Mouse (Mus musculus) cerebellum, postnatal 36 days (tissue): ENCODE results near the gene Slc2a1.
A peak's percentile ranks its signal among the peaks of the same experiment; 100 is the strongest.

Experiments used
- DNase-seq, 2 experiments: peaks; one replicate each; pipeline ENCODE4 v3.0.0; 2021 to 2022; ENCODE audit warnings: mixed read lengths in 2 of 2

Gene Slc2a1

GRCm38 (mm10) chr4:119131189-119131910 lies 22.8 kb downstream of the Slc2a1 start:
- DNase-seq = no peak

- DNase-seq = no peak
Observed at GRCm38 (mm10) chr4:119133306-119133705, 24.8 kb downstream of the Slc2a1 start.

GRCm38 (mm10) chr4:119133860-119134259 lies 25.3 kb downstream of the Slc2a1 start:
- no peak for DNase-seq

DNA sequence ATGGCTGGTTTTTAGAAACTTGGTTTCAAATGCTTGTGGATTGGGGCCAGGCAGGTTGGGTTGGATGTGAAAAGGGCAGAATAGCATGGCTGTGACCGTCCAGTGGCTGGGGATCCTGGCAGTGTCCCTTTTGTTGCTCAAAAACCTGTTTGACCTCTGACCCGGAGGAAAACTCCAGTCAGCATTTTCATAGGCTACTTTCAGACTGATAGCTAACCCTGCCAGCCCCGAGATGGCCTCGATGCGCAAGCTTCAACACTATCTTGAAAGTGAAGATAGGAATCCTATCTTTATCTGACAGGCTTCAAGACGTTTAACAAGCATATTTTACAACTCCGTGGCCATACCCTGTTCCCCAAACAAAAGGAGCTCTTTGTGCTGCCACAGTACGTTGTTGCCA lies 28.8 kb downstream of the Slc2a1 start:
- no peak for DNase-seq

GRCm38 (mm10) chr4:119138171-119138570 lies 29.7 kb downstream of the Slc2a1 start:
- peak; percentile 80 to 86 for DNase-seq

DNA sequence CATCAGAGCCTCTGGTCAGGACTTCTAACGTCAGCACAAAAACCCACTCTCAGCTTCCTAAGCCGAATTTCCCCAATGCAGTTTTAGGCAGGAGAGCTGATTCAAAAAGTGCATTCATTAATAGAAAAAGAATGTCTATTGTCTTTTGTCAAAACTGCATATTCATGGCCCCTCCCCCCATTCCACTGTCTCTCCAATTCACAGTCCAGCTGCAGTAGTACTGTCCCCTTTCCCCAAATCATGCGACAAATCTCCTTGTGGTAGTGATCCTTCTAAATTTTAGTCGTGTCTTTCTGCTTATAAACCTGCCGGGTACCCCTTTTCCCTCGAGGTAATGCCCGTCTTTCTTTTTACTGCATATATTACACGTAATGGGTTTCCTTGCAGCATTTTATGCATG lies 30.3 kb downstream of the Slc2a1 start:
- DNase-seq = no peak

- peak in 1 of 2 experiments; percentile 27 for DNase-seq
Observed at GRCm38 (mm10) chr4:119140126-119140525, 31.6 kb downstream of the Slc2a1 start.

DNA sequence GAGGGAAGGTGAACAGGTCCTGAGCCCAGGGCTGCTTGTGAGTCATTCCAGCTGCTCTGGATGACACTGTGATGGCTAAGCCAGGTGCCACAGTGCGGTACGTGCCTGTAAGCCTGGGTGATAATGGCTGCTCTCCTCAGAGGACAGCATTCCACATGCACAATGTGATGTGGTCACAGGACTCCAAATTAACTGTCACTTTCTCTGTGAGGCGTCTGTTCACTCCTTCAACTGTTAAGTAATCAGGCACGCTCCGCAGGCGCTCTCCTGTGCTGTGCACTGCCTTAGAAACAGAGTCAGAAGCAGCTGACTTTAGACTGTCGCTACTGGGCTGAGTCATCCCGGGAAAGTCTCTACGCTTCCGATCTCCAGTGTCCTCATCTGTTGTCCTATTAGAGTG lies 32.7 kb downstream of the Slc2a1 start:
- DNase-seq = no peak

GRCm38 (mm10) chr4:119142230-119142871 lies 33.8 kb downstream of the Slc2a1 start:
- DNase-seq = peak; percentile 43 to 52

- no peak for DNase-seq
Observed at GRCm38 (mm10) chr4:119146816-119147215, 38.3 kb downstream of the Slc2a1 start.

- no peak for DNase-seq
Observed at GRCm38 (mm10) chr4:119147347-119147746, 38.8 kb downstream of the Slc2a1 start.

- DNase-seq = no peak
Observed at GRCm38 (mm10) chr4:119148741-119149140, 40.2 kb downstream of the Slc2a1 start.

GRCm38 (mm10) chr4:119157186-119157585 lies 48.7 kb downstream of the Slc2a1 start:
- peak; percentile 45 to 52 for DNase-seq

- no peak for DNase-seq
Observed at GRCm38 (mm10) chr4:119157891-119158290, 49.4 kb downstream of the Slc2a1 start.

DNA sequence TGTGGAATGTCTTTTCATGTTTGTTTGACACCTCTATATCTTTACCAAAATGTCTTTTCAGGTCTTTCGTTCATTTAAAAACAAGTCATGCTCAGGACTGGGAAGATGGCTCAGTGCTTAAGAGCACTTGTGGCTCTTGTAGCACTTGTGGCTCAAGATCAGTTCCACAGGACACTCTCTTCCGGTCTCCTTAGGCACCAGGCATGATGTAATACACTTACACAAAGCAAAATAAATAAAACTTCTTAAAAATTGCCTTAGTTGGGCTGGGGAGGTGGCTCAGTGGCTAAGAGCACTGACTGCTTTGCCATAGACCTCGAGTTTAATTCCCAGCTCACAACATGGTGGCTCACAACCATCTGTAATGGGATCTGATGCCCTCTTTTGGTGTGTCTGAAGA lies 52.8 kb downstream of the Slc2a1 start:
- no peak for DNase-seq

- no peak for DNase-seq
Observed at GRCm38 (mm10) chr4:119162990-119163389, 54.5 kb downstream of the Slc2a1 start.

DNA sequence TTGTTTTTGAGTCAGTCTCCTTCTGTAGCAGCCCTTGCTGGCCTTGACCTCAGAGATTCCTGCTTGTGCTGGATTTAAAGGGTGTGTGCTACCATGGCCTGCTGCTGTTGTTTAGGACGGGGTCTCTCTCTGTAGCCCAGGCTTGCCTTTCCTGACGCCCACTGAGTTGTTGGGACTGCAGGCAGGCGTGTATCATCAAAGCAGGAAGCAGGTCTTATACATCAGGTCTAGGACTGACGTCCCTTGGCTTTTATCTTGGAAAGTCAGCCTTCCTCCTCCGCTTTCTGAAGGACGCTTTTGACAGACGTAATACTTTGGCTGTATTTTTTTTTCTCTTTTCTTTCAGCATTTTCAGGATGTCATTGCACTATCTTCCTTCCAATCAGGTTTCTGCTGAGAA lies 57.4 kb downstream of the Slc2a1 start:
- no peak for DNase-seq

- DNase-seq = no peak
Observed at GRCm38 (mm10) chr4:119167068-119167467, 58.6 kb downstream of the Slc2a1 start.

DNA sequence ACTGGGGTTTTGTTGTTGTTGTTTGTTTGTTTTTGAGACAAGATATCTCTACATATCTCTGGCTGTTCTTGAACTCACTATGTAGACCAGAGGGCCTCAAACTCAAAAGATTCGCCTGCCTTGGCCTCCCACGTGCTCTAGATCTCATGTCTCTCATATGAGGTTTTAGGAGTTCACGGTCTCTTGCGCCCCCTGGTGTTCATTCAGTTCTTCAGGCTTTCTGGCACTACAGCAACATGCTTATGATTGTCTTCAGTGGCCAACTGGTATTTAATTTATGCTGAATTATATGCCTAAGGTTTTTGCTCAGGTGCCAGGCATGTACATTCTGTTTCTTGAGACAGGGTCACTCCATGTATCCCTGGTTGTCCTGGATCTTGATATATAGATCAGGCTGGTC lies 59.2 kb downstream of the Slc2a1 start:
- peak; percentile 84 to 91 for DNase-seq

GRCm38 (mm10) chr4:119172919-119173650 lies 64.6 kb downstream of the Slc2a1 start:
- DNase-seq = peak in 1 of 2 experiments; percentile 17

DNA sequence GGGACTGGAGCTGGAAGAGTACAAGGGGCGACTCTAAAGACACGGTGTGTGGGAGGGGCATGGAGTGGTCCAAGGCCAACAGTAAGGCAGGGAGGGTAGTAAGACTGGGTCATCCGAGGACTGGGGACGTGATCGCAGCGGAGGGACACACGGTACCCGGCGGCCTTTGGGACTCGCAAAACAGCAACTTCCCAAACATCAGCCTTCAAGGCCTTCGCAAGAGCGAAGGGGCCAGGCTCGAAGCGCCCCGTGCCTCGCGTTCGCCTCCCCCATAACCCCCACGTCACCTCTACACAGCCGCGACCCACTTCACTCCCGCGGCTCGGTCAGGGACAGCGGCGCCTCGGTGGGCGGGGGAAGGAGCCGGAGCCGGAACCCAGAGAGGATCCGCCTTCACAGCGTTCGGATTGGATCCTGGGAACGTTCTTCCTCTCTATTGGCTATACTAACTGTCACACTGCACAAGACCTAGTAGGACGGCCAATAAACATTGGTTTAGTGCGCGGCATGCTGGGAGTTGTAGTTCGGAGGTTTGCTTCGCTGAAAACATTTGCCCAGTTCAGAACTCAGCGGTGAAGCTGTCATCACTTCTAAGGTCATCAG lies 65.4 kb downstream of the Slc2a1 start, which contains the start of gene Zfp691:
Gene Zfp691 (minus strand): TSS at position 345 of the 603 bp plus-strand sequence.
- DNase-seq = peak; percentile 91 to 94

DNA sequence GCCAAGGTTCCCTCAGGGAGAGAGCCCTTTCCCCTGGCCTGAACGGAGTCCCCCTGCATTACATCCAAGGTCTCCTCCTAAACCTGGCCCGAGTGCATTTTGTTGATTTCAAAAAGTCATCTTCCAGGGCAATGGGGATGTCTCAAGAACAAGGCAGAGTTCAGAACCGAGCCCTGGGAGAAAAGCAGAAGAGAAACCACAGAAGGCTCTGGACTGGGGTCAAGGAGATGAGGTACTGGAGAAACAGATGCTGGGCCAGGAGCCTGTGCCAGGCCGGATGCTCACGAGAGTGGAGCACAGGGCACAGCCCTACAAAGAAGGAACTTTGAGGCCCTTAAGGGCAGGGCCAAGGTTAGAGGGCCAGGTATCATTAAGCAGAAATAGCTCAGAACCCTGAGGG lies 69.2 kb downstream of the Slc2a1 start:
- no peak for DNase-seq

GRCm38 (mm10) chr4:119178331-119178730 lies 69.8 kb downstream of the Slc2a1 start:
- DNase-seq = no peak
